In genomic region chr11:96581604-96582384, GRCm38 (mm10) we compare ENCODE assay signal across 8 mouse cellular contexts.
DNase-seq lines count a peak whose midpoint lies in the region; ATAC-seq and TF ChIP-seq lines count a peak whose summit lies in the region.

No protein-coding gene starts in this region.

- CTCF ChIA-PET in Patski (lab: Charles Lee): interaction anchor here (1.0 to 2.0 kb wide), 6 partner anchors 10 to 302 kb away, joined by 3 to 7 read pairs (median 4); no protein-coding TSS in a partner anchor

- peak; percentile 87 for TF ChIP-seq CTCF in Patski (IDR thresholded peaks at IDR 0.05)

- H3K36me3 ChIP-seq in liver, embryonic 12.5 days: no peaks in the 10 kb centered on the region
- H3K36me3 ChIP-seq in neural tube, embryonic 14.5 days (ENCODE audit: control insufficient read depth, insufficient read depth, low read length): no peaks in the 10 kb centered on the region

- no peak overlapping the region for H3K4me3 ChIP-seq in liver, embryonic 12.5 days
- no peak overlapping the region for H3K4me3 ChIP-seq in neural tube, embryonic 14.5 days (ENCODE audit: low read depth, low read length)

- in situ Hi-C loops in Patski (cut with MboI; ENCODE audit: low pct_unique_long_range_greater_than_20kb): no loop called here

- H3K4me2 ChIP-seq in liver, embryonic 12.5 days: no peak overlapping the region
- no peak overlapping the region for H3K4me2 ChIP-seq in neural tube, embryonic 14.5 days (ENCODE audit: low read depth, low read length)

- POLR2A ChIA-PET in Patski (lab: Charles Lee): interaction anchor here (1.1 kb wide), 1 partner anchor 280 kb away, joined by 3 read pairs; no protein-coding TSS in a partner anchor

- ATAC-seq in liver, embryonic 12.5 days: no peak
- no peak for ATAC-seq in Patski
- peak; percentile 84 for ATAC-seq in neural tube, embryonic 14.5 days (ENCODE audit: low read depth)

- no peak overlapping the region for H3K9ac ChIP-seq in liver, embryonic 12.5 days
- H3K9ac ChIP-seq in neural tube, embryonic 14.5 days (replicated peaks; ENCODE audit: low read depth, low read length): no peak overlapping the region

- DNase-seq in liver (peak; percentile 18), Patski (ENCODE audit: low read depth, low spot score) (no peak)
- peak; percentile 71 for DNase-seq in embryo, embryonic 10 days (ENCODE audit: low spot score)
- DNase-seq in kidney, postnatal 10 days: peak; percentile 74
- no peak for DNase-seq in frontal cortex, postnatal 36 days (ENCODE audit: low spot score in 2 of 2)
- DNase-seq in right cerebral cortex, postnatal 25 days: no peak

- no peaks in the 10 kb centered on the region for H3K4me1 ChIP-seq in liver, embryonic 12.5 days
- peaks cover 43% of the 10 kb centered on the region for H3K4me1 ChIP-seq in neural tube, embryonic 14.5 days (ENCODE audit: control insufficient read depth, insufficient read depth, low read length)

- no peaks in the 10 kb centered on the region for H3K9me3 ChIP-seq in liver, embryonic 12.5 days (replicated peaks)
- no peaks in the 10 kb centered on the region for H3K9me3 ChIP-seq in neural tube, embryonic 14.5 days (ENCODE audit: control insufficient read depth, low read length)

- peaks cover 8% of the 10 kb centered on the region; the same call in 1 of the 2 replicates for H3K27me3 ChIP-seq in liver, embryonic 12.5 days (replicated peaks)
- H3K27me3 ChIP-seq in Patski: no peaks in the 10 kb centered on the region
- no peaks in the 10 kb centered on the region for H3K27me3 ChIP-seq in neural tube, embryonic 14.5 days (ENCODE audit: control insufficient read depth, insufficient read depth, low read length)

- WGBS in liver, embryonic 12.5 days (ENCODE audit: insufficient replicate concordance): 47% methylated on average over 10 of the region's 10 CpGs
- WGBS in neural tube, embryonic 14.5 days: 14% methylated on average over 10 of the region's 10 CpGs

- no peak overlapping the region for H3K27ac ChIP-seq in liver, embryonic 12.5 days
- H3K27ac ChIP-seq in neural tube, embryonic 14.5 days (ENCODE audit: low read depth, low read length): peak overlapping the region; percentile 45

Comparison
In these comparisons a context has a peak if more than half of its experiments do, and no peak if none do; other contexts are left out.
1. DNase-seq: peak in liver (single experiment), embryo, embryonic 10 days (single experiment) and kidney, postnatal 10 days (single experiment); none in Patski (single experiment), frontal cortex, postnatal 36 days (0 of 2) and right cerebral cortex, postnatal 25 days (single experiment).